ENCODE assay signal across 9 mouse cellular contexts in the genomic region with DNA sequence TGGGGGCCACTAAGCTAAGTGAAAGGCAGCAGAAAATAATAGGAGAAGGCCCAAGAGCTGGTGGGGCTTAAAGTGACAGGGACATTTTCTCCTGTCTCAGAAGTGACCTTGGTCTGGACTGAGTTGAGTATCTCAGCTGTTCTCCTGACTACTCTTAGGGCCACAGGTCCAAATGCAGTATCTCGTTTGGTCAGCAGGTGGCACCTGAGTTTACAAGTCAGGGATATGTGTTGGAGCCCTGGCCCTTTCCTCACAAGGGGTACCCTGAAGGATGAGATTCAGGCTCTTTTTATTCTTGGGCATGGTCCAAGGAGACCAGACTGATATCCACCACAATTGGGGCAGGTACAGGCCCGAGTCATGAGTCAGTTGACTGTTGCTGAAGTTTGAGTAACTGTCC. TPM values are rescaled to one million over a fixed set of nuclear protein-coding genes. Genes with fewer than 3 reads are reported as not detected.
DNase-seq lines count a peak whose midpoint lies in the region; ATAC-seq lines count a peak whose summit lies in the region.
"Had no signal": no experiment of that assay in that cellular context is flagged by ENCODE, and none has a peak within 500 bp of the region (broad histone marks: within the 10 kb centered on the region; RNA-seq: fewer than 3 reads in every experiment).

No protein-coding gene starts in this region.

- no peaks in the 10 kb centered on the region for H3K27me3 ChIP-seq in forebrain, embryonic 15.5 days
- no peaks in the 10 kb centered on the region for H3K27me3 ChIP-seq in hindbrain, embryonic 14.5 days (ENCODE audit: control insufficient read depth, insufficient read depth, low read length)
- H3K27me3 ChIP-seq: limb, embryonic 15.5 days had no signal

- no peak for ATAC-seq in cerebellum, adult (ENCODE audit: insufficient number of reproducible peaks, low FRiP score, low TSS enrichment)
- peak; percentile 66 for ATAC-seq in forebrain, embryonic 15.5 days (replicated peaks)
- peak; percentile 34; the same call in 1 of the 2 replicates for ATAC-seq in hindbrain, embryonic 14.5 days (ENCODE audit: low FRiP score)

- 0 out of 2 replicates have a peak, but pooled peaks cover 4% of the 10 kb centered on the region for H3K4me1 ChIP-seq in forebrain, embryonic 15.5 days
- no peaks in the 10 kb centered on the region; the same call in 1 of the 2 replicates for H3K4me1 ChIP-seq in hindbrain, embryonic 14.5 days (replicated peaks; ENCODE audit: control insufficient read depth, insufficient read depth, low read length)
- H3K4me1 ChIP-seq: limb, embryonic 15.5 days had no signal

- H3K36me3 ChIP-seq in forebrain, embryonic 15.5 days: no peaks in the 10 kb centered on the region
- 0 out of 2 replicates have a peak, but pooled peaks cover under 1% of the 10 kb centered on the region for H3K36me3 ChIP-seq in hindbrain, embryonic 14.5 days (replicated peaks; ENCODE audit: control insufficient read depth, insufficient read depth)

- H3K4me3 ChIP-seq in forebrain, embryonic 15.5 days: no peak overlapping the region
- no peak overlapping the region for H3K4me3 ChIP-seq in hindbrain, embryonic 14.5 days (replicated peaks; ENCODE audit: low read length)
- H3K4me3 ChIP-seq: limb, embryonic 15.5 days had no signal

- peak; percentile 25 for DNase-seq in cerebellum, adult 11 months
- peak; percentile 22 for DNase-seq in c-Kit-positive CD71-positive TER-119-positive erythroid progenitor cells, embryonic 14.5 days (ENCODE audit: low spot score)
- DNase-seq in hindbrain, embryonic 14.5 days (ENCODE audit: low spot score): peak; percentile 81
- peak; percentile 83 to 84 for DNase-seq in layer of hippocampus, postnatal 10 days (ENCODE audit: low spot score in 2 of 2)
- peak; percentile 76 for DNase-seq in lung, postnatal 36 days
- peak; percentile 63 for DNase-seq in right cerebral cortex, postnatal 25 days

- WGBS in forebrain, embryonic 15.5 days: 34% methylated on average over 2 of the region's 2 CpGs
- WGBS in hindbrain, embryonic 14.5 days: 37% methylated on average over 2 of the region's 2 CpGs

- H3K27ac ChIP-seq in forebrain, embryonic 15.5 days (replicated peaks): no peak overlapping the region
- H3K27ac ChIP-seq in hindbrain, embryonic 14.5 days: no peak overlapping the region
- H3K27ac ChIP-seq: limb, embryonic 15.5 days had no signal

- no peak overlapping the region for H3K4me2 ChIP-seq in forebrain, embryonic 15.5 days (replicated peaks)
- H3K4me2 ChIP-seq in hindbrain, embryonic 14.5 days (replicated peaks): no peak overlapping the region
- H3K4me2 ChIP-seq: limb, embryonic 15.5 days had no signal

- H3K9me3 ChIP-seq in forebrain, embryonic 15.5 days: no peaks in the 10 kb centered on the region
- H3K9me3 ChIP-seq in hindbrain, embryonic 14.5 days (ENCODE audit: control insufficient read depth, low read length): no peaks in the 10 kb centered on the region
- H3K9me3 ChIP-seq: limb, embryonic 15.5 days had no signal

- H3K9ac ChIP-seq in forebrain, embryonic 15.5 days (replicated peaks): no peak overlapping the region
- no peak overlapping the region for H3K9ac ChIP-seq in hindbrain, embryonic 14.5 days
- H3K9ac ChIP-seq: limb, embryonic 15.5 days had no signal

RNA-seq across cellular contexts. Expression of gene Adck1, which starts 44.8 kb away (rescaled TPM):
- 33.3 and 35.1 TPM in 2 replicates for polyA plus RNA-seq in forebrain, embryonic 15.5 days (2015; fragmentation: Nextera tagmentation; extraction: Ambion mirVana)
- 31.3 and 33.9 TPM in 2 replicates for polyA plus RNA-seq in hindbrain, embryonic 14.5 days (2014; fragmentation: Nextera tagmentation; extraction: Ambion mirVana)
- 10 to 100 TPM; 32.8 to 34.2 TPM for total RNA-seq in layer of hippocampus, postnatal 10 days (2021)

Comparison
In these comparisons a context has a peak if more than half of its experiments do, and no peak if none do; other contexts are left out.
1. DNase-seq: peak in every context shown above with its lines; median percentile 84 in layer of hippocampus, postnatal 10 days; 81 in hindbrain, embryonic 14.5 days; 76 in lung, postnatal 36 days; 63 in right cerebral cortex, postnatal 25 days; 25 in cerebellum, adult 11 months; 22 in c-Kit-positive CD71-positive TER-119-positive erythroid progenitor cells, embryonic 14.5 days.